Mouse (Mus musculus): ENCODE data around the gene Osm. TPM values are rescaled to one million over a fixed set of nuclear protein-coding genes. Genes with fewer than 3 reads are reported as not detected.
A peak's percentile ranks its signal among the peaks of the same experiment; 100 is the strongest.

Gene Osm
- total RNA-seq, 2 experiments from 2014 or later = not detected

DNA sequence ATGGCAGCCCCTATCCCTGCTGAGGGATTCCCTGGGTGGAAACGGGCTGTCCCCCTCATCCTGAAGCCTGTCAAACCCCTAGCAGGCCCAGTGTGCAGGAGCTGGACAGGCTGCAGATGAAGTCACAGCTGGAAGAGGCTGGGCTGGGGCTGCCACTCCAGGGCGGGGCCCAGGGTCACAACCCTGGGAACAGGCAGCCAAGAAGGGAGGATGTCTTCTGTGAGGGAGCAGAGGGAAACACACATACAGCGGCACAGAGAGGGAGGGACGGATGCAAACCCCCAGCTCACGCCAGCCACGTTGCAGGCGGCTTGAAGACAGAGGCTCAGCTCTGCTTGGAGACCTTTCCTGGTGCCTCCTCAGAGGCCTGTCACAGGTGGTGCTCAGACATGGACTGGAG, 27.8 kb downstream of the Osm start:
- peak; percentile 59 to 62 for DNase-seq
- intact Hi-C loops (cut with DNase I) = no loop called here

DNA sequence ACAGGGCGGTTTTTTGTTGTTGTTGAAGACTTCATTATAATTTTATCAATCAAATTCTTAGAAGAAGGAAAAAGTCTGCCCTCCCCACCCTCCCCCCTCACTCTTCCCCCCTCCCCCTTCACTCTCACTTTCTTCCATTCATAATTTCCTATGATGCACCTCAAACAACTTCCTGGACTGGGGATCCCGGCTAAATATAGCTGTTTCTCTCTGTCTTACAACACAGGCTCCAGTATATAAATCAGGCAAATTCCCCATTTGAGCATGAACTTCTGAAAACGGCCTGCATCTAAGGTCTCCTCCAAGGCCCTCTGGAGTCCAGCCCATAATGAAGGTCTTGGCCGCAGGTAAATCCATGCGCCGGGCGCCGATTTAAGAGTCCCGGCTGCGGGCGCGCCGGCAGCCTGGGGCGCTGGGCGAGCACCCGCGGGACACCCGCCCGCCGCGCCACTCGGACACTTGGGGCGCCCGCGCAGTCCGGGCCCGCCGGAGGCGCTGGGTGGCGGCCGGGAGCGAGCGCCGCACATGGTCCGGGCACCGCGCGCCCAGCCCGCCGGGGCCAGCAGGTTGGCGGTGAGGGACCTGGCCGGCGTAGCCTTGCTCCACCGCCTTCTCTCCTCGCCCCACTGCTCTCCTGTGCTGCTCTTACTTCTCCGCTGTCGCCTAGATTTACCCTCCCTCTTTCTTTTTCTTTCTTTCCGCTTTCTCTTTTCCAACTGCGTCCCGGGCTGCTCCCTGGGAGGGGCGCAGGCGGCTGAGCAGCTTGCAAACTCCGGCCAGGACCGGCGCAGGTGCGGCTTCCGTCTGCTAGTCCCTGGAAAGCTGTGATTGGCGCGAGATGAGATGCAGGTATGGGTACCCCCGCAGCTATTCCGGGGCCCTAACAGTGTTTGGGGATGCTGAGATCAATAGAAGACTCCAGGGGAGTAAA, 30.3 kb downstream of the Osm start:
- peak; percentile 66 to 71 for DNase-seq
- intact Hi-C loops (cut with DNase I) = no loop called here

DNA sequence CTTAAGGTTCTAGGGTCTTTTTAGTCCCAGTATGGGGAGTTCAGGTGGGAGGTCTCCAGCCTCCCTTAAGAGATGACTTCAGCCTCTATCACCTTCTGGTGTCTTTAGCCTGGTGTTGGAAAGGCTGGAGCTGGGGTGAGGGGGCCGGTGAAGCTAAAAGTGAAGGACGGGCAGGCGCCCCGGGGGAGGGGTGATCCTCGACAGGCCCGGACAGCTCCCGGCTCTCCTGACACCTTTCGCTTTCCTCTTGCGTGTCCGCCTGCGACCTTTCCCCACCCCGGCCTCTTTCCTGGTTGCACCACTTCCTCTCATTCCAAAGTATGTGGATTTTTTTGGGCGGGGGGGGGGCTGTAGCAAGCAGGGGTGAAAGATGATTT, 31.0 kb downstream of the Osm start:
- intact Hi-C loops (cut with DNase I) = no loop called here
- no peak for DNase-seq

DNA sequence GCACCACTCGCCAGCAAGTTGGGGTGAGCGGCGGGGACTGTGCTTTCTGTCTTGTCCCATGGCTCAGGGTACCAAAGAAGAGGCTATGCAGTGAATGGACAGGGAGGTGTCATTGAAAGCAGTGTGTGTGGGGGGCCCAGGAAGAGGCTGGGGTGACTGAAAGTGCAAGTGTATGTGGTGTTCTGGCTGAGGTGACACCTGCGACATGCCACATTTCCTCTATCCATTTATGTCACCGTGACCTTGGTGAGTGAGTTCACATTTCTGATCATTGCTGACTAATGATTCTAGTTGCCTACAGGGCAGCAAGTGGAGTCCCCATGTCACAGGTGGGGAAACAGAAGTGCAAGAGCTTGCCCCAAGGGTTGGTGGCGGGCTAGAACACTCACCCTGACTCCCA, 32.3 kb downstream of the Osm start:
- intact Hi-C loops (cut with DNase I) = no loop called here
- no peak for DNase-seq

DNA sequence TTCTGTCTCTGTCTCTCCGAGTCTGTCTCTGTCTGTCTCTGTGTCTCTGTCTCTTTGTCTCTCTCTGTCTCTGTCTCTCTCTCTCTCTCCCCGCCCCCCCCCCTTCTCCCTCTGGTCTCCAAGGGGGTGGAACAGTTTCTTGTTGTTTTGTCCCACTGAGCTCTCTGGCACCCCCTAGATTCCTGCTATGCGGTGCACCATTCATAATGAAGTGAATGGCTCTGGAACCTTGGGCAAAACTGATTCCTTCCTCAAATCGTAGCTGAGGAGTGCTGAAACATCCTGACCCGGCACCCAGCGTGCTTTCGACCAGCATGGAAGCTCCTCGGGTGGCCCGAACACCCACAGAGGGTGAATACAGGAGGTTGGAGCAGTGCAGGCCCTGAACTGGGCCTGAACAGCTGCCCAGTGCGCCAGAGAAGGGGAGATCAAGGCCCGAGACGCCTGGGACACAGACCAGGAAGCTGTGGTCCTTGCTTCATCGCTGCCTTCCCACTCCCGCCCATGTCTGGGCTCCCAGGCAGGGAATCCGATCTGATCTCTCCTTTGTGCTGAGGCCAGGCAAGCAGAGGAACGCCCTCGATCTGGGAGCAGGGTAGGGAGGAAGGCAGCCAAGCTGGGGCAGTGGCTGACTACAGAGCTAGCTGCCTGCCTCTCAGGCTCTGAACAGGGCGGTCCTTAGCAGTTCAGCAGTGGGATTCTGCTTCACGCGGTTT, 34.7 kb downstream of the Osm start:
- intact Hi-C loops (cut with DNase I) = no loop called here
- DNase-seq = peak in 1 of 2 experiments; percentile 53

DNA sequence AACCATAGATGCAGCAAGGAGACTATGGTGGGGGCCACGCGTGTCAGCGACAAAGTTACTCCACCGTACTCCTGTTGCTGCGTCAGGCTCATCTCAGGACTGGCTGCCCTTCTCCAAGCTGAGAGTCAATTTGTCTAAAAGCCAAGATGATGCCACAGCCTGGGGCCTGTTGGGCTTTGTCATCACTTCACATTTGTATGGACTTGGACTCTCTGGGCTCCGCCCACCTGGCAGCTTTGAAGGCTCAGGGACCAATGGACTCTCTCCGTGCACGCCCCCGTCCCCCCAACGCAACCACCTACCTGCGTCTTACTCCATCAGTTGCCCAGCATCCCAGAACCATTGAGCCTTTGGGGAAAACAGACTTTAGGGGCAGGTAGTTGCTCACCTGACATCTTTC, 35.3 kb downstream of the Osm start:
- intact Hi-C loops (cut with DNase I) = no loop called here
- DNase-seq = no peak

DNA sequence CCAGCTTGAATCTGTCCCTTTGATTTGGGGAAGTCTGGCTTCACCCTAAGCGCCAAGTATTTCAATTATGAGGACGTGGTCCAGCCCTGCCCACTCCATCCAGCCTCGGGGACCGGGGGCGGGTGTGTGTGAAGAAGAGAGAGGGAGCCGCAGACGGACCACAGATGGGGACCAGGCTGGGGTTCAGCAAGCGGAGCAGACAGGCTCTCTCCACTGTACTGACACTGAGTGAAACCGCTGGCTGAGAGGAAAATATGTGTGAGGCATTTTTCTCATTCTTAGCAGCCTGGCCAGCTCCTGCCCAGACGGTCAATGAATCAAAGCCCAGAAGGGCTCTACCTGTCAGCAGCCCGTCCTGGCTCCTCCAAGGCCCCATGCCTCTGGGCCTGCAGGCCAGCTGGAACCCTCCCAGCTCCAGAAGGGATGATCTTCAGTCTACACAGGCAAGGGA, 40.2 kb downstream of the Osm start:
- intact Hi-C loops (cut with DNase I) = no loop called here

DNA sequence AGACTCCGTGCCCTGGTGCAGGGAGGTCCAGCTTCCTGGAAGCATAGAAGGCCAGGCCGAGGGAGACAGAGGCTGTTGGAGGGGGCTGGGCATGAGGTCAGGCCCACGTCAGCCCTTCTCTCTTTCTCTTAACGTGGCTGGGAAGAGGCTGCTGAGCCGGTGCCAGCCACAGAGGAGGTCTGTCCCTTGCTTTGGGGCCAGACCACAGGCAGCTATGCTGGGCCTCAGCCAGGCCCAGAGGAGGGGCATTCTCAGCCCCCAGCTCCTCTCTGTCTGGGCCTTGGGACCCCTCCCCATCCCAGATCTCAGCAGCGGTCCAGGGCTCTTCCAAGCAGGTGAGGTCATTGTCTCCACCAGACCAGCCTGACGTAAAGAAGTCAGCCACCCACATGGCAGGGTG, 43.7 kb downstream of the Osm start:
- DNase-seq = no peak
- intact Hi-C loops (cut with DNase I) = no loop called here

More for the DNA sequence above, 40.2 kb downstream of the Osm start:
- no peak for DNase-seq

DNA sequence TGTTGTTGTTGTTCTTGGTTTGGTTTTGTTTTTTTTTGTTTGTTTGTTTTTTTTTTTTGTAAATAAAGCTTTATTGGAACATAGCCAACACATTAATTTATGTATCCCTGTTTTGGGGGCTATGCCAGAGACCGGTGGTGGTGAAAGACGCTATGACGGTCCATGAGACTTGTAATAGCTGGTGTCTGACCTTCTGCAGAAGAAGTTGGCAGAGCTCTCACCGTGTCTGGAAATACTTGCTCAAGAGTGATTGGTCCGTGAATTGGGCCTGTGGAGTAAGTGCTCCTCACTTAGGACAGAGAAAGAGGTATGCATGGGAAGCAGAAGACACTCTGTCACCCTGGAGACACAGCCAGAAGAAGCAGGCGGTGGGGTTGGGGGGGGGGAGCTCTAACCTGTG, 45.6 kb downstream of the Osm start:
- DNase-seq = no peak
- intact Hi-C loops (cut with DNase I) = no loop called here

DNA sequence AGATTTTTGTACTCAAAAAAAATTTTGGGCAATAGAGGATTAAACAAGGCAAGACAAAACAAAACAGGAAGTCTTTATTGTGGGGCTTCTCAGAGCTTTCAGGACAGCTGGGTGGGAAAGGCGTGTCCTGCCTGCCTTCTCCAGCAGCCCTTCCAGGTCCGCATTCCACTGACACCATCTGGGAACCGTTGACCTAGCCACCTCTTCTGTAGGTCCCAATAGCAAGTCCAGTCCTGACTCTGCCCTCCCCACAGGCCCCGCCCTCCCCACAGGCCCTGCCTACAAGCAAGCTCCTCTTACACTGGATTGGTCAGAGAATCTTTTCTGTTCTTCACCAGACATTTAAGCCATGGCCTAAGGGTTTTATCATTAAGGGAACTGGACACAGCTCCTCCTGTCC, 47.4 kb downstream of the Osm start:
- no peak for DNase-seq
- intact Hi-C loops (cut with DNase I) = no loop called here

DNA sequence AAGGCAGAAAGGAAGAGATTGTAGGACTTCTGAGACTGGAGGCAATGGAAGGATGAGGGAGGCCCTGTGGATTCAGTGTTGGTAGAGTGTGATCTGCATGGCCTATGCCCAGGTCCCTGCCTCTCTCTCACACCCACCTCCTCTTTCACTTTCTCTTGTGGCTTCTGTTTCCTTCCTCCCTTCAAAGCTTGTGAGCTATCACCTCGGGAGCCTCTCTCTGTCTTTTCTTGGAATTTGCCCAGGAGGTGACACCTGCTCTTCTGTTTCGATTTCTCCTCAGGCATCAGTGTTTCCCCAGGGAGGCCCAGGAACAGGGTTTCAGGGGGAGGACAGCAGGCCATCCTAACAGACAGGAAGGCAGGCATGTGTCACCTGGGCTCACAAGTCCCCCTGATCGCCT, 53.1 kb downstream of the Osm start:
- intact Hi-C loops (cut with DNase I) = no loop called here
- no peak for DNase-seq

Other genes with a start within 250 kb of the Osm start
- under 1 TPM; 0.36 to 0.57 TPM for gene Sec14l4, start 205.0 kb upstream of the Osm start, total RNA-seq (2021)
- gene Sec14l3, start 171.6 kb upstream of the Osm start, total RNA-seq (2021) = not detected
- 100 to 1,000 TPM; 115 to 136 TPM for gene Mtfp1, start 141.0 kb upstream of the Osm start, total RNA-seq (2021)
- gene Sec14l2, start 113.0 kb upstream of the Osm start, total RNA-seq (2021) = under 1 TPM; 0.69 to 0.87 TPM
- 10 to 100 TPM; 14.0 to 15.1 TPM for gene Rnf215, start 101.2 kb upstream of the Osm start, total RNA-seq (2021)
- 1 to 10 TPM; 5.0 to 5.3 TPM for gene Ccdc157, start 76.1 kb upstream of the Osm start, total RNA-seq (2021)
- gene Sf3a1, start 76.1 kb upstream of the Osm start, total RNA-seq (2021) = 10 to 100 TPM; 32.7 to 36.7 TPM
- 10 to 100 TPM in 1 of 2 experiments, 1 to 10 TPM in 1; 8.6 to 11.2 TPM for gene Tbc1d10a, start 49.6 kb upstream of the Osm start, total RNA-seq (2021)
- gene Castor1, start 18.2 kb upstream of the Osm start, total RNA-seq (2021) = 1 to 10 TPM; 5.2 to 5.5 TPM
- under 1 TPM; 0.16 to 0.50 TPM for gene Lif, start 21.1 kb downstream of the Osm start, total RNA-seq (2021)
- under 1 TPM in 1 of 2 experiments, not detected in 1; 0.14 TPM for gene Hormad2, start 204.7 kb downstream of the Osm start, total RNA-seq (2021)

All from heart, postnatal 36 days (tissue).